Mouse (Mus musculus) hindbrain, embryonic 16.5 days (tissue): ENCODE results near the gene Gm9970. TPM values are rescaled to one million over a fixed set of nuclear protein-coding genes. Genes with fewer than 3 reads are reported as not detected.
A peak's percentile ranks its signal among the peaks of the same experiment; 100 is the strongest.

Experiments used
- ATAC-seq: fragments of 200-750 bp; cut with Nextera tagmentation; 2 replicates; pipeline ENCODE4 v1.8.0; 2017; ENCODE audit warnings: moderate TSS enrichment, moderate library complexity
- H3K27ac ChIP-seq: fragments of 300-500 bp; sonication (generic); 2 replicates; pipeline ENCODE4 v1.5.1; 2014; ENCODE audit warnings: low read depth, mild to moderate bottlenecking, control low read depth, low read length, moderate library complexity
- H3K27me3 ChIP-seq: fragments of 300-500 bp; sonication (generic); replicated peaks from 2 replicates; pipeline ENCODE4 v1.6.1; 2014; ENCODE audit warnings: low read length; ENCODE audit not compliant: control insufficient read depth, insufficient read depth
- H3K36me3 ChIP-seq: fragments of 300-500 bp; sonication (generic); 2 replicates; pipeline ENCODE4 v1.6.1; 2014; ENCODE audit warnings: mild to moderate bottlenecking, low read length, moderate library complexity, mixed read lengths; ENCODE audit not compliant: control insufficient read depth, insufficient read depth
- H3K4me1 ChIP-seq: fragments of 300-500 bp; sonication (generic); 2 replicates; pipeline ENCODE4 v1.6.1; 2014; ENCODE audit warnings: low read depth, low read length; ENCODE audit not compliant: control insufficient read depth, insufficient read depth
- H3K4me2 ChIP-seq: fragments of 300-500 bp; sonication (generic); 2 replicates; pipeline ENCODE4 v1.6.1; 2014; ENCODE audit warnings: mild to moderate bottlenecking, low read length, control low read depth, moderate library complexity
- H3K4me3 ChIP-seq: fragments of 300-500 bp; sonication (generic); 2 replicates; pipeline ENCODE4 v1.5.1; 2014; ENCODE audit warnings: mild to moderate bottlenecking, low read length, control low read depth, moderate library complexity
- H3K9ac ChIP-seq: fragments of 300-500 bp; sonication (generic); 2 replicates; pipeline ENCODE4 v1.6.1; 2014; ENCODE audit warnings: low read depth, mild to moderate bottlenecking, control low read depth, low read length, moderate library complexity
- H3K9me3 ChIP-seq: fragments of 300-500 bp; sonication (generic); 2 replicates; pipeline ENCODE4 v1.6.1; 2014; ENCODE audit warnings: mild to moderate bottlenecking, low read length, moderate library complexity; ENCODE audit not compliant: control insufficient read depth
- WGBS: fragments of 180-500 bp; shearing (Covaris S2); extraction: QIAGEN DNeasy Blood & Tissue Kit; methylation state at CpG from one replicate; pipeline ENCODE4 v1.1.7; 2014; 5-methylcytosine and 5-hydroxymethylcytosine counted together
- polyA plus RNA-seq: library from polyadenylated mRNA; unstranded; fragments of >200 nt; fragmentation: Nextera tagmentation; extraction: Ambion mirVana; gene quantifications from 2 replicates; pipeline ENCODE4 v1.2.1, GENCODE M21; 2015

Gene Gm9970
- polyA plus RNA-seq, 1 experiment from 2014 or later: 0.41 TPM

DNA sequence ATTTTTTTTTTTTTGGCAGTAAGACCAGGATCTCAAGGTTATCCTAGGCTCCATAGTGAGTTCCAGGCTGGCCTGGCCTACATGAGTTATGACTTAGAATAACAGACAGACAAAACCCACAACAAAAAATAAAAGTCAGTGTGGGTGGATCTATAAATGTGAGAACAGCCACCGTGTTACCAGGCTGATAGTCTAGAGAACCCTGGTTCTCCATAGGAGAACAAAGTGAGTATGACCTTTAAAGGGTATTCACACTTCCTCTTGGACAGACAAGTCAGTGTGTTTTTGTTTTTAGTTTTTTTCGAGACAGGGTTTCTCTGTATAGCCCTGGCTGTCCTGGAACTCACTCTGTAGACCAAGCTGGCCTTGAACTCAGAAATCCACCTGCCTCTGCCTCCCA lies 14.9 kb upstream of the Gm9970 start:
- no peak overlapping the region for H3K27ac ChIP-seq
- no peak overlapping the region for H3K9ac ChIP-seq
- H3K36me3 ChIP-seq: peaks cover 30% of the 10 kb centered on the region
- ATAC-seq: no peak
- no peaks in the 10 kb centered on the region; the same call in 1 of the 2 replicates for H3K4me1 ChIP-seq
- WGBS: 87% methylated on average over 2 of the region's 2 CpGs
- H3K4me3 ChIP-seq: no peak overlapping the region
- no peak overlapping the region for H3K4me2 ChIP-seq
- H3K27me3 ChIP-seq: no peaks in the 10 kb centered on the region
- H3K9me3 ChIP-seq: no peaks in the 10 kb centered on the region

GRCm38 (mm10) chr5:31255381-31255780 lies 14.3 kb upstream of the Gm9970 start:
- H3K4me1 ChIP-seq: no peaks in the 10 kb centered on the region; the same call in 1 of the 2 replicates
- H3K36me3 ChIP-seq: peaks cover 25% of the 10 kb centered on the region
- no peaks in the 10 kb centered on the region for H3K9me3 ChIP-seq
- H3K27me3 ChIP-seq: no peaks in the 10 kb centered on the region
- ATAC-seq: no peak
- 95% methylated on average over 2 of the region's 2 CpGs for WGBS
- H3K4me2 ChIP-seq: no peak overlapping the region
- no peak overlapping the region for H3K9ac ChIP-seq
- H3K27ac ChIP-seq: no peak overlapping the region
- H3K4me3 ChIP-seq: no peak overlapping the region

DNA sequence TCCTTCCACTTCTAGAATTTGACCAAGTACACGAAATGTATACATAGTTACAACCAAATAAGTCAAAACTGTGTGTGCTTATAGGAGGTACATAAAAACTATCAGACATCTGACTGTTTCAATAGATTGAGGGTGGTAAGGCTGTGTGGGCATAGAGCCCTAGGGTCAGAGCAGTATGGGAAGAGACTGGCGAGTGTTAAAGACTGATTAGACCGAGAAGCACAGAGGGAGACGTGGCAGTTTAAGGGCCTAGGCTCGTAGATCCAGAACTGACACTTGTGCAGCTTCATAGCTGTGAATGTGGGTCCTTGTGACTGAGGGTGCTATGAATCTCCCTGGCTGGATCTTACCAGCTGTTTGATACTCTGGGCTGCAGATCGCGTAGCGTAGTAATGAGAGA lies 13.9 kb upstream of the Gm9970 start:
- WGBS: 88% methylated on average over 8 of the region's 8 CpGs
- H3K4me2 ChIP-seq: no peak overlapping the region
- H3K27ac ChIP-seq: no peak overlapping the region
- H3K36me3 ChIP-seq: peaks cover 23% of the 10 kb centered on the region
- no peak for ATAC-seq
- H3K9ac ChIP-seq: no peak overlapping the region
- H3K27me3 ChIP-seq: no peaks in the 10 kb centered on the region
- H3K4me1 ChIP-seq: no peaks in the 10 kb centered on the region; the same call in 1 of the 2 replicates
- H3K9me3 ChIP-seq: no peaks in the 10 kb centered on the region
- H3K4me3 ChIP-seq: no peak overlapping the region

- no peaks in the 10 kb centered on the region; the same call in 1 of the 2 replicates for H3K4me1 ChIP-seq
- no peak overlapping the region for H3K27ac ChIP-seq
- H3K36me3 ChIP-seq: peaks cover 23% of the 10 kb centered on the region
- H3K27me3 ChIP-seq: no peaks in the 10 kb centered on the region
- ATAC-seq: no peak
- H3K4me2 ChIP-seq: no peak overlapping the region
- H3K4me3 ChIP-seq: no peak overlapping the region
- H3K9me3 ChIP-seq: no peaks in the 10 kb centered on the region
- no peak overlapping the region for H3K9ac ChIP-seq
- WGBS: 83% methylated on average over 7 of the region's 7 CpGs
Observed at GRCm38 (mm10) chr5:31254452-31254851, 13.4 kb upstream of the Gm9970 start.

- Histone ChIP-seq H3K4me2 (no peak overlapping the region), H3K4me3 (no peak overlapping the region), H3K9me3 (no peaks in the 10 kb centered on the region), H3K36me3 (peaks cover 25% of the 10 kb centered on the region), H3K27ac (no peak overlapping the region), H3K4me1 (no peaks in the 10 kb centered on the region; the same call in 1 of the 2 replicates), H3K27me3 (no peaks in the 10 kb centered on the region), H3K9ac (no peak overlapping the region)
- no peak for ATAC-seq
- WGBS: 95% methylated on average over 8 of the region's 8 CpGs
Observed at GRCm38 (mm10) chr5:31253806-31254205, 12.8 kb upstream of the Gm9970 start.

DNA sequence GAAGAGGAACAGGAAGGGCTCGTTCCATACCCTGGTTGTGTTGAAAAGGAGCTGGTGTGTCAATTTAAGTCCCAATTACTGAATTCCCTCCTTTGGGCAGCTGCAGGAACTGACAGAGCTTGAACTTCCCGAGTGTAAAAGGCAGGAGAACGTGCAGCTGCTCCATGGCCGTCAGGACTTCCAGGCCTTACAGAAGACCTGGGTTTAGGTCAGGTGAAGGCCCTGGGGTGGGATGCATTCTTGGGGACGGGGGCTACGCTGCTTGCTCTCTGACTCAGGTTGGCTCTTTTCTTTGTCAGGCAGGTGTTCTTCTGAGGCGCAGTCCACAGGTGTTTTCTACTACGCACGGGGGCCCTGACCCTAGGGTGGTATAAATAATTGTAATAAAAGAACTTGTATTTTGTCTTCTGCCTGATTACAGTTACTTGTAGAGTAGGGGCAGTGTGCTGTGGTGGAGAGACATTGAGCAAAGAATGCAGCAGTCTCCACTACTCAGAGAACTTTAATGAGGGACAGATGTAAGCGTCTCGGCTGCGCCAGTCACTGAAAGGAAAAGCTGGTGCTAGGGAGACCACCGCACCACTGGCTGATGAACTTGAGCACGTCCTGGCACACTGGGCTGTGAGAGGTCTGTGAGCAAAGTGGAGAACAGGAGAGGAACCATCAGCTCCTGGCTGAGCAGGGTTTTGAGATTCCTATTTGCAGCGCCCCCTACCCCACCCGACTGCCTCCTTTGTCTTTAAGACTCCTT lies 11.9 kb upstream of the Gm9970 start:
- Histone ChIP-seq H3K4me1 (no peaks in the 10 kb centered on the region; the same call in 1 of the 2 replicates), H3K4me3 (no peak overlapping the region), H3K9me3 (no peaks in the 10 kb centered on the region), H3K4me2 (no peak overlapping the region), H3K27ac (no peak overlapping the region), H3K9ac (no peak overlapping the region), H3K36me3 (peaks cover 32% of the 10 kb centered on the region), H3K27me3 (no peaks in the 10 kb centered on the region)
- WGBS: 81% methylated on average over 16 of the region's 16 CpGs
- no peak for ATAC-seq

GRCm38 (mm10) chr5:31252151-31252550 lies 11.1 kb upstream of the Gm9970 start:
- Histone ChIP-seq H3K9me3 (no peaks in the 10 kb centered on the region), H3K4me1 (no peaks in the 10 kb centered on the region; the same call in 1 of the 2 replicates), H3K4me3 (no peak overlapping the region), H3K9ac (no peak overlapping the region), H3K36me3 (peaks cover 36% of the 10 kb centered on the region), H3K27ac (no peak overlapping the region), H3K4me2 (no peak overlapping the region; the same call in 1 of the 2 replicates), H3K27me3 (no peaks in the 10 kb centered on the region)
- 0 out of 2 replicates have a peak, but pooled peaks have one; percentile 5 for ATAC-seq
- 61% methylated on average over 10 of the region's 10 CpGs for WGBS

DNA sequence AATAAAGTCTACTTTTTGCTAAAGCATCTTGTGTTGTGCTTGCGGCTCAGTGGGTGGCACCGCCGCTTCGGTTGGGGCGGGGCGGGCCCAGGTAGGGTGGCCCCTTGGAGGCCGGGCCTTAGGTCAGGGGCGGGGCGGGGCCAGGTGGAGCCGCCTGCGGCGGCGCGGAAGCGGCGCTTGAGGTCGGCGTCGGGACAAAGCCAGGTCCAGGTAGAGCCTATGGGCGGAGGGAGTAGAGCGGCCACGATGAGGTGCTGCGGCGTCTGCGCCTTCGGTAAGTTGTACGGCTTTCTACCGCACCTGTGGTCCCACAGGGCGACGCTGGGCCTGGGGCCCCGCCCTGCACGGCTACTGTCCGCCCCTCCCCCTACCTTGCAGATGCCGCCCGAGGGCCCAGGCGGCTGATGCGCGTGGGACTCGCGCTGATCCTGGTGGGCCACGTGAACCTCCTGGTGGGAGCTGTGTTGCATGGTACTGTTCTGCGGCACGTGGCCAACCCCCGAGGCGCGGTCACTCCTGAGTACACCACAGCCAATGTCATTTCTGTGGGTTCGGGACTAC lies 10.6 kb upstream of the Gm9970 start, which contains the start of gene Krtcap3:
Krtcap3 (plus strand) TSS at position 151 of the 561 bp plus-strand sequence.
- Histone ChIP-seq H3K27ac (no peak within 1 kb of the TSS), H3K4me3 (no peak within 1 kb of the TSS), H3K9ac (peak within 1 kb of the TSS; percentile 39; the same call in 1 of the 2 replicates), H3K4me1 (no peaks in the 10 kb centered on the region; the same call in 1 of the 2 replicates), H3K27me3 (no peaks in the 10 kb centered on the region), H3K4me2 (peak within 1 kb of the TSS; percentile 20; the same call in 1 of the 2 replicates), H3K9me3 (no peaks in the 10 kb centered on the region), H3K36me3 (peaks cover 41% of the 10 kb centered on the region)
- WGBS: 17% methylated on average over 44 of the region's 47 CpGs
- peak; percentile 62 for ATAC-seq

DNA sequence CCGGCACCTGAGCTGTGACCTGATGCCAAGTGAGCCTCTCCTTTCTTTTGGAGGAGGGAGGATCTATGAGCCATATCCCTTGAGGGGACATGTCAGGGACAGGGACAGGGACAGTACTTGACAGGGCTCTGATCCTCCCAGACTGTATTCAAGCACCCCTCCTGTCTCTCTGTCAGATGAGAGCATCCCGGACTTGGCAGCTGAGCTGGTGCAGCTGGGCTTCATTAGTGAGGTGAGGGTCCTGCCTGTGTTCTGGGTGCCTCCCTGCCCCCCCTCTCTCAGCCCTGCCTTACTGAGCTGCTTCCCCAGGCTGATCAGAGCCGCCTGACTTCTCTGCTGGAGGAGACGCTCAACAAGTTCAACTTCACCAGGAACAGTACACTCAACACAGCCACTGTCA lies 9.7 kb upstream of the Gm9970 start:
- WGBS: 55% methylated on average over 4 of the region's 4 CpGs
- peaks cover 41% of the 10 kb centered on the region for H3K36me3 ChIP-seq
- peak; percentile 21; the same call in 1 of the 2 replicates for ATAC-seq

More for the DNA sequence above, 9.7 kb upstream of the Gm9970 start:
- H3K4me3 ChIP-seq: no peak overlapping the region
- H3K4me1 ChIP-seq: no peaks in the 10 kb centered on the region; the same call in 1 of the 2 replicates
- H3K9ac ChIP-seq: no peak overlapping the region
- no peaks in the 10 kb centered on the region for H3K9me3 ChIP-seq
- H3K27ac ChIP-seq: no peak overlapping the region
- no peak overlapping the region for H3K4me2 ChIP-seq
- no peaks in the 10 kb centered on the region for H3K27me3 ChIP-seq
